Mouse (Mus musculus) G1E (cell line): ENCODE results near the gene Phyh.

Experiments used
- CTCF ChIP-seq: IDR thresholded peaks from 2 replicates; pipeline ENCODE4 v1.5.1; 2012; ENCODE audit warnings: low read depth, low read length, inconsistent platforms, mixed read lengths
- GATA1 ChIP-seq: IDR thresholded peaks from 2 replicates; pipeline ENCODE4 v1.6.1; 2012; ENCODE audit warnings: borderline replicate concordance, low read length, inconsistent platforms, mixed read lengths
- POLR2AphosphoS5 ChIP-seq: IDR thresholded peaks from 2 replicates; pipeline ENCODE4 v1.6.1; 2012; ENCODE audit warnings: low read depth, low read length, inconsistent platforms; ENCODE audit not compliant: insufficient replicate concordance

DNA sequence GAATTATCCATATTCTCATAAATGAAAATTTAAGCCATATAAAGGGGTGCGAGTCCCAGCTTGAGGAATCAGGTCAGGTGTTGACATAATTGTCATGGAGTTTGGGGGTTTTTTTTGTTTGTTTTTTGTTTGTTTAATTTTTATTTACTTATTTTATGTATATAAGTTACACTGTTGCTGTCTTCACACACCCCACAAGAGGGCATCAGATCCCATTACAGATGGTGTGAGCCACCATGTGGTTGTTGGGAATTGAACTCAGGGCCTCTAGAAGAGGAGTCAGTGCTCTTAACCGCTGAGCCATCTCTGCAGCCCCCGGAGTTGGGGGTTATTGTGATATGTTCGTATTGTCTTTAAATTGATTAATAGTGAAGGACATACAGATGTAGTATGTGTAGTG, 21.8 kb upstream of the Phyh start:
- TF ChIP-seq CTCF, result no peak
- TF ChIP-seq POLR2AphosphoS5, result no peak
- TF ChIP-seq GATA1, result no peak
